Mouse (Mus musculus): ENCODE measurements at regions not wholly inside any gene's neighbourhood (a gene's known extent, or its start where the extent isn't known, plus 50 kb on each side); places are given as distances from the start of the nearest gene placed in this dataset.

DNA sequence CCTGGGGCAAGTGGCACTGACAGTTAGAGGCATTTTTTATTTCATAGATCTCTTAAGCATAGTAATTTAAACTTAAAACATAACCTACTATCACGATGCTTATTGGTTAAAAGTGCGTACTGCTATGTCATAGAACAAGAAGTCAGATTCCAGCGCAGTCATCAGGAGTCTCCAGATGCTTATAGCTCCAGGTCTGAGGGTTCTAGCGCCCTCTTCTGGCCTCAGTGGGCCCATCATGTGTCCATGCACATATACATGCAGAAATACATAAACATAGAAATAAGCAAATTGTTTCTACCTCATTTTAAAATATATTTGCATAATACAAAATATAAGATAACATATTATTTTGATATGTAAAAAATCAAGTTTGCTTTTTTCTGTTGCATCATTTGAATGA, 1002.8 kb upstream of the Adgrl2 start:
- TF ChIP-seq CTCF (IDR thresholded peaks at IDR 0.05), result peak; percentile 15; the same call in 1 of the 2 replicates
- no peak for TF ChIP-seq EP300 (IDR thresholded peaks at IDR 0.05)

Data from lung, postnatal 0 days (tissue).